Mouse (Mus musculus) embryo, embryonic 10 days (tissue): ENCODE measurements around the gene Abcb9.

ENCODE experiments used
- DNase-seq: peaks from one replicate; pipeline ENCODE4 v3.0.0-alpha.2; 2015; ENCODE audit warnings: low spot score

Gene Abcb9

GRCm38 (mm10) chr5:124095596-124096232, at the start of gene Abcb9:
TSS of gene Abcb9 (minus strand) at chr5:124095798.
- DNase-seq = peak; percentile 88

- no peak for DNase-seq
Observed at GRCm38 (mm10) chr5:124138066-124138465, 42.5 kb upstream of the Abcb9 start.

GRCm38 (mm10) chr5:124134261-124134660, 38.7 kb upstream of the Abcb9 start:
- DNase-seq = no peak

DNA sequence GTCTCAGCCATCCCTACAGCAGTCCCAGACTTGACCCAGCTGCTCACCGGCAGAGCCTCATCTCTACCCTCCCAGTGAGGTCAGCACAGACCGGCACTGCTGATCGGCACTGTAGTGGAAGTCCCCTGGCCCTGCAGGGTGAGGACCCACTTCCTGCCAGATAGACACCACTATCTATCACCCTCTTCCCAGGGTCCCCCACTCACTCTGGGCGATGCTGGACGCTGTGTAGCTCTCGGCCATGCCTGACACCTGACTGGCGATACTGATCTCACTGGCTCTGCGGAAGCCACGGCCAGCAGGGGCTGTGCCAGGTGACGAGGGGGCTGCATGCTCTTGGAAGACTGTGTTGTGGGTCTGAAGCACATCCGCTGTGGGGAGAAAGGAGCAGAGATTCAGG, 29.5 kb upstream of the Abcb9 start:
- no peak for DNase-seq

DNA sequence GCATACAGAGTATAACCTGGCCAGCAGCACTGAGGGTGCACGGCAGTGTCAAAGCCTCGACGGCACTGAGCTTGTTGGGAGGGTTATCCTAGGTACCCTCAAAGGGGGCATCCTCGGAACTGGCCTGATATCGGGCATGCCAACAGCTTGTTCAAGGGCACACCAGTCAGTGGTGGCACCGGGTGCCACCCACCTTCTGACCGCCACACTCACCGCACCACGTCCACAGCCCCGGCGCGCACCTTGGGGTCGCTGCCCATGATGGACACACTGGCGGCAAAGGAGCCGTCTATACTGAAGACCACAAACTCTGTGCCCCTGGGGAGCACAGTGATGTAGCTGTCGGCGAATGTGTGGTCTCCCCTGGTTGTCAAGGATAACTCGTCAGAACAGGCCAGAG, 26.8 kb upstream of the Abcb9 start:
- no peak for DNase-seq

GRCm38 (mm10) chr5:124119204-124119603, 23.6 kb upstream of the Abcb9 start:
- DNase-seq = no peak

DNA sequence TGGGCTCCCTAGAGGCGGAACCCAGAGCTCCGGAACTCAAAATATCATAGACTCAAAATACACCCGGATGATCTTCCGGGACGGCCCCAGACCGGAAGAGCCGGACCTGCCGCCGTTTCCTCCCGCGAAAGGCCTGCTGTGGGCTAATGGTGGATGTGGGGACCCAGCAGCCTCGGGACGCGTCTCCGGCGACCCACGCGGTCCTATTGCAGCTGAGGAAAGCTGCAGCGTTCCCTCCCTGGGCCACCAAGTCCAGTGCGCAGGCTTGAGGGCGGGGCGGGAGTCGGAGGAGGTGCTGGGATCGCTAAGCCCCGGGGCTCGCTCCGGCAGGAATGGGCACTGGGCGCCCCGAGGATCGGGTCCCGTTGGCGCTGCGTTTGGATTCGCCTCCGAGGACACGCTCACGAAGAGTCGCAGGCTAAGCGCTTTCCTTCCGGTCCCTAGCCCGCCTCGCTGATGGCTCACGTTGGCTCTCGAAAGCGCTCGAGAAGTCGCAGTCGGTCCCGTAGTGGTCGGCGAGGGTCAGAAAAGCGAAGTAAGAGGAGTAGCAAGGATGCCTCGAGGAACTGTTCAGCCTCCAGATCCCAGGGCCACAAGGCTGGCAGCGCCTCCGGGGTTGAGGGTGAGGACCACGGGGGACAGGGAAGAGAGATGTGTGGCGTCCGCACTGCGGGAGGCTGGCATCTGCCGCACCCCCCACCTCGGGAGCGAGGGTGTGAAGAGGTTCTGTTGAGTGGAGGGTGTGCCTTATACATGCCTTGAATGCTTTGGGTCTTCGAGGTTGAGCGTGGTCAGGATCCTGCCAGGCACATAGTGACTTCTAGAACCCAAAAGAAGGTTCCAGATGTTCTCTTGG, 20.6 kb upstream of the Abcb9 start, which contains the start of gene Arl6ip4:
Gene Arl6ip4 (plus strand): TSS at position 100 of the 856 bp plus-strand sequence.
- peak; percentile 59 for DNase-seq

GRCm38 (mm10) chr5:124115531-124115930, 19.9 kb upstream of the Abcb9 start:
- DNase-seq = no peak

DNA sequence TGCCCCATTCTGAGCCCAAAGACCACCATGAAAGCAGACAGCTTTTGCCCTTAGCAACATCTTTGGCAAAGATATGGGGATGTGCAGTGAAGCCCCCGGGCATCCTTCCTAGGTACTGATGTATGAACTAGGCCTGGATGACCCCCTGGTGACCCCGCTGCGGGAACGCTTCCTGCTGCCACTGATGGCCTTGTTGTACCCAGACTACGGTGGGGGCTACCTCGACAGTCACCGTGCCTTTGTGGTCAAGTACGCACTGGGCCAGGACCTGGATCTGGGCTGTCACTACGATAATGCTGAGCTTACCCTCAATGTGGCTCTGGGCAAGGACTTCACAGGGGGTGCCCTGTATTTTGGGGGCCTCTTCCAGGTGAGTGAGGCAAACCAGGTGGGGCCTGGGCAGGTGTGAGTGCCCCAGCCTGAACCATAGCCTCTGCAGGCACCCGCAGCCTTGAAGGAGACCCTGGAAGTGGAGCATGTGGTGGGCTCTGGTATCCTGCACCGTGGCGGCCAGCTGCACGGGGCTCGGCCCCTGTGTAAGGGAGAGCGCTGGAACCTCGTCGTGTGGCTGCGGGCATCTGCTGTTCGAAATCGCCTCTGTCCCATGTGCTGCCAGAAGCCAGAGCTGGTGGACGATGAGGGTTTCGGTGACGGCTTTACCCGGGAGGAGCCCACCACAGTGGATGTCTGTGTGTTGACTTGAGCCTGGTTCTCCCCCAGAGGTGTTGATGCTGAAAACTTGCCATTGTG, 18.9 kb upstream of the Abcb9 start:
- no peak for DNase-seq

GRCm38 (mm10) chr5:124113030-124113429, 17.4 kb upstream of the Abcb9 start:
- peak; percentile 72 for DNase-seq

DNA sequence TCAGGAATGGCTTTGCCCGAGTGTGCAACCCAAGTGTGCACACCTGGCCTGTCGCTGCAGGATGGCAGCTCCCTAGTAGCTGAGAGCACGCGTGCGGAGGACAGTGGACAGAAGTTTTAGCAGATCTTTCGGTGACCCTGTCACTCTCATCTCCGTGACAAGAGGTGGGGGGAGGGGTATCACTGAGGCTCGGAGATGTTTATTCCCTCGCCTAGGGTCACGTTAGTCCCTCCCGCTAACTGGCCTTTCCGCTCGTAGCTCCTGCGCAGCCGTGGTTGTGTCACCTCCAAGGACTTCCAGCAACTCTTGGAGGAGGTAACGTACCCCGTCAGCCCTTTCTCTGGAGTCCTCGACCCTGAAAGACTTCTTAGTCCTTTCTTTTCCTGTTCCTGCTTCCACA, 16.9 kb upstream of the Abcb9 start:
- peak; percentile 39 for DNase-seq

- DNase-seq = peak; percentile 98
Observed at GRCm38 (mm10) chr5:124111742-124112497, 16.3 kb upstream of the Abcb9 start, which contains the start of gene Ogfod2. TSS of gene Ogfod2 (plus strand) at chr5:124112297.

- DNase-seq = peak; percentile 39
Observed at GRCm38 (mm10) chr5:124111077-124111741, 15.6 kb upstream of the Abcb9 start.

GRCm38 (mm10) chr5:124103552-124103951, 8.0 kb upstream of the Abcb9 start:
- DNase-seq = no peak

- no peak for DNase-seq
Observed at GRCm38 (mm10) chr5:124103020-124103419, 7.4 kb upstream of the Abcb9 start.

DNA sequence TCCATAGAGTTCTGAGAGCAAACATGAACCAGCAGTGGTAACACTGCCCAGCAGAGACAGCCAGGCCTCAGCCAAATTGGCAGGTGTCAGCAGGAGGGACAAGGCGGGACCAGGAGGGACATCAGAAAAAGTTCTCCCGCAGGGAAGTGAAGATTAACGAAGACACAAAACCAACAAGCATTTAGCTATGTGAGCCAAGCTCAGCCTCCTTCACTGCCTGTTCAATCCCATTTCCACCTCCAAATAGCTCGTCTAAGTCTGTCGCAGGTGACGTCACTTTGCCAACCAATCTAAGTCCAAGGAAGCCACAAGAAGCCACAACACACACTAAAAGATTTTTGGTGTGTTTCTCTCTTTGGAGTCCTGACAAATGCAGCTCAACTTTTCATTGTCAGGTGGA, 6.7 kb upstream of the Abcb9 start:
- no peak for DNase-seq

GRCm38 (mm10) chr5:124100128-124101044, 4.8 kb upstream of the Abcb9 start:
- DNase-seq = no peak

GRCm38 (mm10) chr5:124098923-124099322, 3.3 kb upstream of the Abcb9 start:
- DNase-seq = no peak

DNA sequence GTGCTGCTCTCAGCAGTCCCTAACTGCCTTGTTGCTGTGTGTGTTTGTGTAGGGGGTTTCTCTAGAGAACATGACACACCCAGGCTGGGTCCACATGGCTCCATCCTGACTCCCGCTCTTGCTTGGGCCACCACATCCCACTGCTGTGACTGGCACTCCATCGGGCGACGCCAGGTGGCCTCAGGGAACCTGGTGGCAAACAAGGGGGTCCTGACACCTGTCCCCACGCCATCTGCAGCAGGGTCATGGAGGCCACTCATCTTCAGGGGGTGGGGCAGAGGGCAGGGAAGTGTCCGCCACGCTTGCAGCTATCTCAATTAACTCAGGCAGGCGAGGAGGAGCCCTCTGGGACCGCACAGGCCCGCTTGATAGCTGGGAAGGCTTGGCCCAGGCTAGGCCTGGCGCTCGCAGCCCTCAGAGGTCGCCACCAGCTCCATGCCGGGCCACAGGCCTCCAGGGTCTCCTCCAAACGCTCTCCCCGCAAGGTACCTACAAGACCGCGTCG, 469 bp downstream of the Abcb9 start:
- DNase-seq = no peak
